Mouse (Mus musculus) megakaryocyte, embryonic 14.5 days (primary cell): Measurements from ENCODE around the gene Krt78. TPM values are rescaled to one million over a fixed set of nuclear protein-coding genes. Genes with fewer than 3 reads are reported as not detected.

ENCODE experiments used
- H3K27me3 ChIP-seq: replicated peaks from 2 replicates; pipeline ENCODE3; 2012; ENCODE audit warnings: inconsistent platforms
- H3K36me3 ChIP-seq: replicated peaks from 2 replicates; pipeline ENCODE3; 2012; ENCODE audit warnings: low read length, inconsistent platforms, mixed read lengths
- H3K4me1 ChIP-seq: 2 replicates; pipeline ENCODE4 v1.6.1; 2012; ENCODE audit warnings: inconsistent platforms
- H3K4me3 ChIP-seq: replicated peaks from 2 replicates; pipeline ENCODE3; 2012; ENCODE audit warnings: moderate library complexity, mild to moderate bottlenecking, inconsistent platforms
- H3K9me3 ChIP-seq: 2 replicates; pipeline ENCODE4 v1.6.1; 2012; ENCODE audit warnings: inconsistent platforms
- FLI1 ChIP-seq: IDR thresholded peaks from 2 replicates; pipeline ENCODE4 v1.6.1; 2012; ENCODE audit warnings: low read length, inconsistent platforms, mixed read lengths
- GATA1 ChIP-seq: IDR thresholded peaks from 3 replicates; pipeline ENCODE4 v1.6.1; 2012; ENCODE audit warnings: mixed read lengths, low read length, inconsistent platforms, borderline replicate concordance
- polyA plus RNA-seq: library from polyadenylated mRNA; stranded (reverse); fragments of >175 nt; gene quantifications from 2 replicates; pipeline ENCODE4 v1.2.3, GENCODE M21; 2012; ENCODE audit warnings: low replicate concordance; ENCODE audit not compliant: insufficient read depth

Krt78 gene
- polyA plus RNA-seq, 1 experiment = not detected

GRCm38 (mm10) chr15:101902171-101903149 is 51.6 kb downstream of the Krt78 start:
- TF ChIP-seq GATA1 = no peak
- TF ChIP-seq FLI1 = no peak
- no peaks in the 10 kb centered on the region for H3K4me1 ChIP-seq
- H3K4me3 ChIP-seq = no peak overlapping the region
- H3K27me3 ChIP-seq = peaks cover 30% of the 10 kb centered on the region
- H3K9me3 ChIP-seq = no peaks in the 10 kb centered on the region
- H3K36me3 ChIP-seq = no peaks in the 10 kb centered on the region

Other genes starting within 250 kb of the Krt78 start
- not detected in 2 replicates for gene Krt5, start 241.4 kb downstream of the Krt78 start, polyA plus RNA-seq
- not detected in 2 replicates for gene Krt71, start 211.2 kb downstream of the Krt78 start, polyA plus RNA-seq
- gene Krt72, start 167.8 kb downstream of the Krt78 start, polyA plus RNA-seq = not detected in 2 replicates
- gene Krt73, start 151.9 kb downstream of the Krt78 start, polyA plus RNA-seq = not detected in 2 replicates
- not detected in 2 replicates for gene Krt2, start 136.1 kb downstream of the Krt78 start, polyA plus RNA-seq
- not detected in 2 replicates for gene Krt1, start 103.5 kb downstream of the Krt78 start, polyA plus RNA-seq
- not detected in 2 replicates for gene Krt77, start 84.6 kb downstream of the Krt78 start, polyA plus RNA-seq
- gene Krt76, start 61.4 kb downstream of the Krt78 start, polyA plus RNA-seq = not detected in 2 replicates
- not detected in 2 replicates for gene Krt4, start 29.6 kb downstream of the Krt78 start, polyA plus RNA-seq
- gene Krt79, start 14.0 kb downstream of the Krt78 start, polyA plus RNA-seq = not detected in 2 replicates
- not detected in 2 replicates for gene Krt8, start 50.2 kb upstream of the Krt78 start, polyA plus RNA-seq
- 0.06 TPM in 1 of 2 replicates, not detected in the other for gene Krt18, start 73.9 kb upstream of the Krt78 start, polyA plus RNA-seq
- gene Eif4b, start 119.5 kb upstream of the Krt78 start, polyA plus RNA-seq = 18.2 and 102 TPM in 2 replicates
- 0.43 TPM in 1 of 2 replicates, not detected in the other for gene Tns2, start 146.1 kb upstream of the Krt78 start, polyA plus RNA-seq
- 9.5 and 25.9 TPM in 2 replicates for gene Spryd3, start 181.9 kb upstream of the Krt78 start, polyA plus RNA-seq
- 1.2 TPM in 1 of 2 replicates, not detected in the other for gene Igfbp6, start 190.1 kb upstream of the Krt78 start, polyA plus RNA-seq
- 0.76 and 3.6 TPM in 2 replicates for gene Soat2, start 196.2 kb upstream of the Krt78 start, polyA plus RNA-seq
- gene Zfp740, start 249.0 kb upstream of the Krt78 start, polyA plus RNA-seq = 2.5 and 3.8 TPM in 2 replicates